16 mouse cellular contexts compared by ENCODE assay signal in genomic region chr1:66192401-66192800, GRCm38 (mm10). TPM values are rescaled to one million over a fixed set of nuclear protein-coding genes. Genes with fewer than 3 reads are reported as not detected.
DNase-seq lines count a peak whose midpoint lies in the region; ATAC-seq and TF ChIP-seq lines count a peak whose summit lies in the region.
"Had no signal": no experiment of that assay in that cellular context is flagged by ENCODE, and none has a peak within 500 bp of the region (broad histone marks: within the 10 kb centered on the region; RNA-seq: fewer than 3 reads in every experiment).

No protein-coding gene starts in this region.

- DNase-seq in cerebellum, adult 9-11 months = peak; percentile 43
- no peak for DNase-seq in cerebellum, adult 9-10 months
- DNase-seq in cerebellum, postnatal 14 days = peak; percentile 63 to 75
- DNase-seq in cerebellum, adult 11 months = no peak
- DNase-seq in midbrain, postnatal 0 days (ENCODE audit: low spot score) = peak; percentile 20
- no peak for DNase-seq in midbrain, embryonic 10.5 days (ENCODE audit: low spot score)
- no peak for DNase-seq in retina, postnatal 1 day
- DNase-seq: adrenal gland, adult 2 months; adrenal gland, postnatal 10 days; adrenal gland, postnatal 25 days; forebrain, postnatal 0 days had no signal

- no peak for TF ChIP-seq CTCF in midbrain, postnatal 0 days (IDR thresholded peaks at IDR 0.05)

- no peaks in the 10 kb centered on the region for H3K9me3 ChIP-seq in midbrain, postnatal 0 days (ENCODE audit: low read length)
- no peaks in the 10 kb centered on the region for H3K9me3 ChIP-seq in midbrain, embryonic 10.5 days (replicated peaks)
- H3K9me3 ChIP-seq: embryonic facial prominence, embryonic 10.5 days; embryonic facial prominence, embryonic 12.5 days; forebrain, embryonic 13.5 days; forebrain, embryonic 15.5 days had no signal

- no peaks in the 10 kb centered on the region for H3K27me3 ChIP-seq in midbrain, postnatal 0 days (ENCODE audit: insufficient read depth, low read length)
- no peaks in the 10 kb centered on the region for H3K27me3 ChIP-seq in midbrain, embryonic 10.5 days (ENCODE audit: low read depth, poor library complexity, severe bottlenecking)
- H3K27me3 ChIP-seq: embryonic facial prominence, embryonic 12.5 days; forebrain, embryonic 13.5 days; forebrain, embryonic 15.5 days had no signal

- ATAC-seq in midbrain, postnatal 0 days (ENCODE audit: low FRiP score) = no peak
- ATAC-seq: forebrain, embryonic 13.5 days; forebrain, embryonic 15.5 days; forebrain, postnatal 0 days had no signal

- H3K4me1 ChIP-seq in midbrain, postnatal 0 days (ENCODE audit: insufficient read depth, low read length) = peaks cover 1% of the 10 kb centered on the region; the same call in 1 of the 2 replicates
- H3K4me1 ChIP-seq in midbrain, embryonic 10.5 days = peaks cover 3% of the 10 kb centered on the region

- H3K4me3 ChIP-seq in midbrain, postnatal 0 days (ENCODE audit: low read depth, low read length) = no peak overlapping the region
- no peak overlapping the region for H3K4me3 ChIP-seq in midbrain, embryonic 10.5 days
- H3K4me3 ChIP-seq: embryonic facial prominence, embryonic 10.5 days; embryonic facial prominence, embryonic 12.5 days; forebrain, embryonic 13.5 days; forebrain, embryonic 15.5 days had no signal

- H3K4me2 ChIP-seq in midbrain, postnatal 0 days (ENCODE audit: low read depth, low read length, poor library complexity, severe bottlenecking) = no peak overlapping the region
- H3K4me2 ChIP-seq: embryonic facial prominence, embryonic 12.5 days; forebrain, embryonic 13.5 days; forebrain, embryonic 15.5 days had no signal

- 100% methylated on average over 1 of the region's 1 CpGs for WGBS in midbrain, postnatal 0 days
- WGBS in midbrain, embryonic 10.5 days = 97% methylated on average over 1 of the region's 1 CpGs

- no peaks in the 10 kb centered on the region for H3K36me3 ChIP-seq in midbrain, postnatal 0 days (ENCODE audit: insufficient read depth, low read length)
- H3K36me3 ChIP-seq in midbrain, embryonic 10.5 days = peaks cover 8% of the 10 kb centered on the region; the same call in 1 of the 2 replicates
- H3K36me3 ChIP-seq: embryonic facial prominence, embryonic 10.5 days; embryonic facial prominence, embryonic 12.5 days; forebrain, embryonic 15.5 days had no signal

- no peak overlapping the region for H3K9ac ChIP-seq in midbrain, postnatal 0 days (replicated peaks; ENCODE audit: low read length, poor library complexity, severe bottlenecking)
- H3K9ac ChIP-seq: embryonic facial prominence, embryonic 12.5 days; forebrain, embryonic 13.5 days; forebrain, embryonic 15.5 days; forebrain, postnatal 0 days had no signal

- no peak overlapping the region for H3K27ac ChIP-seq in midbrain, postnatal 0 days (ENCODE audit: low read depth, low read length)
- no peak overlapping the region for H3K27ac ChIP-seq in midbrain, embryonic 10.5 days (replicated peaks)
- H3K27ac ChIP-seq: embryonic facial prominence, embryonic 10.5 days; embryonic facial prominence, embryonic 12.5 days; forebrain, embryonic 13.5 days; forebrain, embryonic 15.5 days had no signal

RNA-seq across cellular contexts. Expression of gene Map2, which starts 17.3 kb away (rescaled TPM):
- total RNA-seq in midbrain, postnatal 0 days (2014; rRNA removed) = 1,392 and 1,504 TPM in 2 replicates
- 292 and 341 TPM in 2 replicates for polyA plus RNA-seq in midbrain, postnatal 0 days (2015; fragmentation: Nextera tagmentation; extraction: Ambion mirVana)
- polyA plus RNA-seq in midbrain, embryonic 10.5 days (2016; fragmentation: Nextera tagmentation; extraction: Ambion mirVana) = 76.0 and 147 TPM in 2 replicates
- total RNA-seq: MEL had no signal

Comparison
In these comparisons a context has a peak if more than half of its experiments do, and no peak if none do; other contexts are left out.
1. DNase-seq: peak in cerebellum, adult 9-11 months (single experiment), cerebellum, postnatal 14 days (2 of 2) and midbrain, postnatal 0 days (single experiment); none in cerebellum, adult 9-10 months (single experiment), cerebellum, adult 11 months (single experiment), midbrain, embryonic 10.5 days (single experiment) and retina, postnatal 1 day (single experiment).